Mouse (Mus musculus) liver, adult 2 months (tissue): ENCODE results near the gene Ddc. TPM values are rescaled to one million over a fixed set of nuclear protein-coding genes. Genes with fewer than 3 reads are reported as not detected.

Experiments used
- DNase-seq: peaks from one replicate; pipeline ENCODE4 v3.0.0-alpha.2; 2011; ENCODE audit warnings: low read depth, low spot score; ENCODE audit errors: extremely low read depth
- H3K27ac ChIP-seq: fragments of 200-500 bp; replicated peaks from 2 replicates; pipeline ENCODE4 v1.5.1; 2012; ENCODE audit warnings: low read depth, mild to moderate bottlenecking, control low read depth, inconsistent platforms, low read length; ENCODE audit not compliant: insufficient read depth
- H3K27me3 ChIP-seq: fragments of 200-500 bp; 2 replicates; pipeline ENCODE4 v1.6.1; 2012; ENCODE audit warnings: mild to moderate bottlenecking, moderate library complexity, low read length, inconsistent platforms; ENCODE audit not compliant: control insufficient read depth, insufficient read depth
- H3K36me3 ChIP-seq: fragments of 200-500 bp; 2 replicates; pipeline ENCODE4 v1.6.1; 2012; ENCODE audit warnings: low read length, inconsistent platforms; ENCODE audit not compliant: control insufficient read depth, insufficient read depth
- H3K4me1 ChIP-seq: fragments of 200-500 bp; 2 replicates; pipeline ENCODE4 v1.6.1; 2011; ENCODE audit warnings: low read length; ENCODE audit not compliant: control insufficient read depth, insufficient read depth
- H3K4me3 ChIP-seq: fragments of 200-500 bp; 2 replicates; pipeline ENCODE4 v1.5.1; 2011; ENCODE audit warnings: low read depth, mild to moderate bottlenecking, control low read depth, low read length, moderate library complexity; ENCODE audit not compliant: insufficient read depth
- H3K79me2 ChIP-seq: fragments of 200-500 bp; 2 replicates; pipeline ENCODE4 v1.6.1; 2012; ENCODE audit warnings: inconsistent platforms, mild to moderate bottlenecking, low read length, moderate library complexity; ENCODE audit not compliant: control insufficient read depth, insufficient read depth
- H3K9ac ChIP-seq: fragments of 200-500 bp; 2 replicates; pipeline ENCODE4 v1.6.1; 2012; ENCODE audit warnings: low read depth, mild to moderate bottlenecking, control low read depth, inconsistent platforms, low read length
- CTCF ChIP-seq: fragments of 200-500 bp; IDR thresholded peaks from 2 replicates; pipeline ENCODE4 v1.5.1; 2011; ENCODE audit warnings: low read depth, low read length, control low read depth
- POLR2A ChIP-seq: fragments of 200-500 bp; IDR thresholded peaks from 2 replicates; pipeline ENCODE4 v1.6.1; 2011; ENCODE audit warnings: low read length, control low read depth; ENCODE audit not compliant: insufficient read depth; ENCODE audit errors: extremely low read depth
- WGBS: fragments of 180-500 bp; shearing (Covaris S2); methylation state at CpG from one replicate; pipeline ENCODE4 v1.1.7; 2018; 5-methylcytosine and 5-hydroxymethylcytosine counted together
- polyA plus RNA-seq: library from polyadenylated mRNA; depleted of rRNA; stranded (reverse); fragments of >200 nt; gene quantifications from 2 replicates; pipeline ENCODE4 v1.2.3, GENCODE M21; 2012
- total RNA-seq: library from RNA; depleted of rRNA; stranded (reverse); fragments of >200 nt; gene quantifications from 2 replicates; pipeline ENCODE4 v1.2.3, GENCODE M21; 2014

Gene Ddc
- total and polyA plus RNA-seq, 2 experiments: 56.4 to 82.3 TPM

DNA sequence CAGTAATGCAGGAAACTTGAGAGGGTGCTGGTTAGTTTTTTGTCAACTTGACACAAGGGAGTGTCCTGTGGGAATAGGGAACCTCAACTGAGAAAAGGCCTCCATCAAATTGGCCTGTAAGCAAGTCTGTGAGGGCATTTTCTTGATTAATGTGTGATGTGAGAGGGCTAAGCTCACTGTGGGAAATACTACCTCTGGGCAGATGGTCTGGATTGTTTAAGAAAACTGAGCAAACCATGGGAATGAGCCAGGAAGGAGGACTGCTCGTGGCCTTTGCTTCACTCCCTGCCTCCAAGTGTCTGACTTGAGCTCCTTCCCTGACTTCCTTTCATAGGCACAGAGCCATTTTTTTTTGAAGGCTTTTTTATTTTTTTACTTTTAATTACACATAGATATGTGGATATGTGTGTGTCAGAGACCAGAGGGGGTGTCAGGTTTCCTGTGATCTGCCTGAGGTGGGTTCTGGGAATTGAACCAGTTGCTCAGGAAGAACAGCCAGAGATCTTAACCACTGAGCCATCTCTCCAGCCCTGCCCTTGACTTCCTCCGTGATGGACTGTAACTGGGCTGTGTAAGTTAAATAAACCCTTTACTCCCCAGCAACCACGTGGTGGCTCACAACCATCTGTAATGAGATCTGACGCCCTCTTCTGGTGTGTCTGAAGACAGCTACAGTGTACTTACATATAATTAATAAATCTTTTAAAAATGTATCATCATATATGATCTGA lies 44.0 kb downstream of the Ddc start:
- Histone ChIP-seq H3K4me3 (no peak overlapping the region), H3K4me1 (no peaks in the 10 kb centered on the region), H3K9ac (no peak overlapping the region), H3K79me2 (no peaks in the 10 kb centered on the region), H3K36me3 (peaks cover 50% of the 10 kb centered on the region), H3K27me3 (no peaks in the 10 kb centered on the region), H3K27ac (no peak overlapping the region)
- TF ChIP-seq CTCF (no peak), POLR2A (no peak)
- DNase-seq: no peak
- 50% methylated on average over 4 of the region's 4 CpGs for WGBS

DNA sequence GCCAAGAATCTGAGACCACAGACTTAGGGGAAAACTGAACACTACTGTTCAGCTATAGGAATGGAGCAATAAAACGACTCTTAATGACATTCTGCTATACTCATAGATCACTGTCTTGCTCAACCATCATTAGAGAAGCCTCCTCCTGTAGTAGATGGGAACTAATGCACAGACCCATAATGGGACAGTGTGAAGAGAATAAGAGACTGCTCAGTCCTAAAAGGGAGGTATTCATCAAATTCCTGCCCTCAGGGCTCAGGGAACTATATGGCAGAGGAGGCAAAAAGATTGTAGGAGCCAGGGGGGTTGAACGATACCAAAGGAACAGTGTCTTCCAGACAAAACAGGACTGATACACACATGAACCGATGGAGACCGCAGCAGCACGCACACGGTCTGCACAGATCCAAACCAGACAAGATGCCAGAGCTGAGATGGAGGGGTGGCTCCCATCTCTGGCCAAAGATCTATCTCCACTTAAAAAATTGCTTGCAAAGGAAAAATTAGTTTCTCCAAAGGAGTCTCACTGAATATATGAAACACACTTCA lies 45.9 kb downstream of the Ddc start:
- Histone ChIP-seq H3K4me1 (no peaks in the 10 kb centered on the region), H3K27ac (no peak overlapping the region), H3K4me3 (no peak overlapping the region), H3K79me2 (no peaks in the 10 kb centered on the region), H3K9ac (no peak overlapping the region), H3K36me3 (peaks cover 45% of the 10 kb centered on the region), H3K27me3 (no peaks in the 10 kb centered on the region)
- TF ChIP-seq POLR2A (no peak), CTCF (no peak)
- no peak for DNase-seq
- 95% methylated on average over 6 of the region's 6 CpGs for WGBS

DNA sequence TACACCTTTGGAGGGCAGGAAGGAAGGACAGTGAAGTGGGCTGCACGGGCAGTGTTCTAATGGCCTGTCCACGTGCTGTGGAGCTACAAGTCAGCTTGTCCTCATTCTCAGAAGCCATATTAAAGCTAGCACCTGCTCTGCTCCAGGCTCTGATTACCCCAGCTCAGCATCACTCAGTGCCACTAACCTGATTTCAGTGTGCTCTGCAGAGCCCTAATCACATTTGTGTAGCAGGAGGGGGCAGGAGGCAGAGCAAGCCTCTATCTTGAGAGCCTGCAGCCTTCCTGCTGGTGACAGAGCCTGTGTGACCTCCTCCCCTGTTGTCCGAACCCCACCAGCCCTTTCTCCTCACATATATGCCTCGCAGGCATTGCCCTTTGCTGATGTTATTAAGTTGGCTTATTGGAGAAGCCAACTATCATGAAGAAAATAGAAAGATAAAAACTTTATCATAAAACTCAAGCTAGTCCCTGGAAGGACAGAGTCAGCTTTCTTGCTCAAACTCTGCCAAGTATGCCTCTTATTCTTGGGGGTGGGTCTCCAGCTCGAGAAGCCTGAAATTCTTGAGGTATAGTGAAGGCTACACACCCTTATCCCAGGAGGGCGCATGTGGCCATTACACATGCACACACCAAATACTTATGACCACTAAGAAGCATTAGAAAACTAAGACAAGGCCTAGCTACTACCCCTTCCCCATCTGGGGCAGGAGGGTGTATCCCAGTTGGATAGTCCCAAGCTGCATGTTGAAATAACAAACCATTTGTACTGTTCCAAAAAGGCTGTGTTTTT lies 47.3 kb downstream of the Ddc start:
- Histone ChIP-seq H3K36me3 (peaks cover 32% of the 10 kb centered on the region), H3K4me1 (no peaks in the 10 kb centered on the region), H3K79me2 (no peaks in the 10 kb centered on the region), H3K27me3 (no peaks in the 10 kb centered on the region), H3K27ac (no peak overlapping the region), H3K4me3 (no peak overlapping the region), H3K9ac (no peak overlapping the region)
- TF ChIP-seq POLR2A (no peak), CTCF (no peak)
- 81% methylated on average over 6 of the region's 6 CpGs for WGBS
- DNase-seq: no peak

DNA sequence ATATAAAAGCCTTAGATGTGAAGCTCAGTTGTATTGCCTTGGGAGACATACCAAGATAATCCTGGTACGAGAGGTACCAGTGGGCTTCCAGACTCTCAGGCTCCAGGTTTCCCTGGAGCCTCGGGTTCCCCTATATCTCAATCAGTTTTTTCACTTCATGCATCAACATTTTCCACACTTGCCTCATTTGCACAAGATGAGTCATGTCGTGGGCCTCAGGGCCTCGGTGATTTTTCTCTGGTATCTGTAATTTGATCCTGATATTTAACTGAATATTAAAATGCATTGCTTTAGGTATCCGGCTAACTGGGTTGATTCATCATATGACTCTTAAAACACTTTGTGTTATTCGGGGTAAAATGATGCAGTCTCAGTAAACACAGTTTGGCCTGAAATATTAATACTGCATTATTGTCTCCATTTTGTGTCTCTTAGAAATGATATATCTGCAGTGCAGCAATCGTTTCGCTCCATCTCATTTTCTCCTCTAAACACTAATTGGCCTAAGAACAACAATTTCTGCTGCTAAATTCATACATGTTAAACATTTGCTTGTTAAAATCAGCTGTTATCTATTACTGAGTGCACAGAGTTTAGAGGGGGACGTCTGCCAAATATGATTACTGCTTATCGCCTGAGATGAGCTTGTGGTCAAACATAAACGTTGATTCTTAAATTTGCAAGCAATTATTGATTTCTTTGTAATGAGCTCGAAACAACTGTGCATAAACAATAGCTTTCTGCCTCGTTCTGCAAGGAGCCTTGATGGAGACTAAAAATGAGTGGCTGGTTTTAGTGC lies 48.2 kb downstream of the Ddc start:
- WGBS: 69% methylated on average over 13 of the region's 13 CpGs
- H3K27ac ChIP-seq: no peak overlapping the region
- H3K4me1 ChIP-seq: peaks cover 4% of the 10 kb centered on the region
- H3K79me2 ChIP-seq: no peaks in the 10 kb centered on the region
- no peaks in the 10 kb centered on the region for H3K27me3 ChIP-seq
- TF ChIP-seq POLR2A (no peak), CTCF (no peak)
- no peak overlapping the region for H3K9ac ChIP-seq
- peaks cover 29% of the 10 kb centered on the region for H3K36me3 ChIP-seq
- H3K4me3 ChIP-seq: no peak overlapping the region
- DNase-seq: peak; percentile 15

DNA sequence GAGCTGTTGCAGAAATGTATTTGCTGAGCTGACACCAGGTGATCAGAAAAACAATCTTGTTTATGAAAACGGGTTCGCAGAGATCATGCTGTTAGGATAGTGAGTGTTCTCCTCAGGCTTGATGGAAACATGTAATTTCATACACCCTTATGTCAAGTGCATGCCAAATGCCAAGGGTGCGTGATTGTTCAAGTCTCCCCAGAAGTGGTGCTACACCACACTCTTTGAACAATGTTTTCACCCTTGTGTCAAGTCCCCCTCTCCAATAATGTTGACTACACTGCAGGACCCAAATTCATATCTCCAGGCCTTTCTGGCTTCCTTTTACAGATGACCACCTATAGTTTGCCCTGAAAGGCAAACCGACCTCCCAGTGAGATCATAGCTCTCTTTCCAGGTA lies 49.5 kb downstream of the Ddc start:
- H3K9ac ChIP-seq: no peak overlapping the region
- no peaks in the 10 kb centered on the region for H3K27me3 ChIP-seq
- H3K4me3 ChIP-seq: no peak overlapping the region
- H3K4me1 ChIP-seq: peaks cover 6% of the 10 kb centered on the region
- TF ChIP-seq CTCF: no peak
- no peak for TF ChIP-seq POLR2A
- no peak for DNase-seq
- no peak overlapping the region for H3K27ac ChIP-seq
- H3K79me2 ChIP-seq: no peaks in the 10 kb centered on the region
- 77% methylated on average over 4 of the region's 4 CpGs for WGBS
- H3K36me3 ChIP-seq: peaks cover 27% of the 10 kb centered on the region
